Mouse (Mus musculus) cerebellum, adult 11 months (tissue): ENCODE results near the gene Osbpl7.
A peak's percentile ranks its signal among the peaks of the same experiment; 100 is the strongest.

Source experiments
- DNase-seq: peaks from one replicate; pipeline ENCODE4 v3.0.0; 2022

Osbpl7 gene

DNA sequence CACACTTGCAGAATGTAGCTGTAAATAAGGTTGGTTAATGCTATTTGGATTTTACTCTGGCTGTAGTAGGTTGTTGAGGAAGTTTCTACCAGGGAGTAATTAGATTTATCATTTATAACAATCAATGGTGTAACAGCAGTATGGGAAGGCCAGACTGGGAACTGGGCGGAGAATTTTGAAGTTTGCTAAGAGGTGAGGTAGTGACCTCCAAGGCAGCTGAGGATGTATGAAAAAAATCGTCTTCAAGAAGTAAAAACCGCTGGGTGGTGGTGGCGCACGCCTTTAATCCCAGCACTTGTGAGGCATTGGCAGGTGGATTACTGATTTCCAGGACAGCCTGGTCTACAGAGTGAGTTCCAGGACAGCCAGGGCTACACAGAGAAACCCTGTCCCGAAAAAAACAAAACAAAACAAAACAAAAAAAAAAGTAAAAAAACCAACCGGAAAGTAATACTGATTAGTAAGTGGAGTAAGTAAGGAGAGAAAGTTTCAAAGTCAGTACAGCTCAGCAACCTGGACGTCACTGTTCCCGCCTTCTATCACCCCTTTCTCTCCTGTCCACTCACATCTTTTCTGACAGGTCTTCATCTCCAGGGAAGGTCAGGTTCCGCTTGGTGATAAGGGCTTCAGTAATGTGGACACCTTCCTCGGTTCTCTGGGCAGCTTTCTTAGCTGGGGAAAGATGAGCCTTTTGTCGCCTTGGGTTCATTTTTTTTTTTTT is 10.0 kb upstream of the Osbpl7 start:
- DNase-seq: no peak

DNA sequence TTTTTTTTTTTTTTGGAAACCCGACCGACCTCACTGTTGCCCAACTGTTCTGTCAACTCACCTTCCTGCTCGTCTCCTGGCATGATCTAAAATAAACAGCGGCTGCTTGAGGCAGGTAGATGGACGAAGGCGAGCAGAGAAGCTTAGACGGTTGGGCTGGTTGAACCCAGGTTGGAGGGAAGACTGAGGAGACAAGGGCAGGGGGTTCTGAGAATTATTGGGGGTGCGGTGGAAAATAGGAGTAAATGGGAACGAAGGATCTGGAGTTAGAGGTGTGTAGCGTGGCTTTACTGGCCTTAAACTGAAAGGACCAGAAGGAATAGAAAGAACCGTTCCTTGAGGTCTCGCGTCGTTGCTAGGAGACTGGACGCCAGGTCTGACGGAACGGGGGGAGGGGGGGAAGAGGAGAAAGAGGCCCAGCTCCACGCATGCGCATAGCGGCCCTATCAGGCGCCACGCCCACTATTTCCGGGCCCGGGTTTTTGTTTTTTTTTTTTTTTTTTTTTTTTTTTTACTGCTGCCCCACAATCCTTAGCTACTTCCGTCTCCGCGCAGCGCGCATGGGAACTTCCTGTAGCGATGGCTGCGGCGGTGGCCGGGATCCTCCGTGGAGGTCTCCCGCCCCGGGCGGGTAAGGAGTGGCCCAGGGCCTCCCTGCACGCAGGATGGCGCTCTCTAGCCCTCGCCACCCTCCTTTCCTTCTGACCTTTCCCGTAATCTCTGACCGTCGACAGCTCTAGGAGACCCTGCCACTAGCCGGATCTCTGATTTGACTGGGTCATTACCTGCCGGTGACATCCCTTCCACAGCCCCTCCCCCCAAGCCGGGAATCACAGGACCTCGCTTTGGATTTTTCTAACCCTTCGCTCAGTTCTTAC is 9.2 kb upstream of the Osbpl7 start, which contains the start of the genes Lrrc46 and Mrpl10:
Lrrc46 (minus strand) TSS at position 386 of the 878 bp plus-strand sequence.
Mrpl10 (plus strand) TSS at position 539 of the 878 bp plus-strand sequence.
- peak; percentile 81 for DNase-seq

- no peak for DNase-seq
These were observed 5.5 kb upstream of the Osbpl7 start for GRCm38 (mm10) chr11:97044902-97045301.

DNA sequence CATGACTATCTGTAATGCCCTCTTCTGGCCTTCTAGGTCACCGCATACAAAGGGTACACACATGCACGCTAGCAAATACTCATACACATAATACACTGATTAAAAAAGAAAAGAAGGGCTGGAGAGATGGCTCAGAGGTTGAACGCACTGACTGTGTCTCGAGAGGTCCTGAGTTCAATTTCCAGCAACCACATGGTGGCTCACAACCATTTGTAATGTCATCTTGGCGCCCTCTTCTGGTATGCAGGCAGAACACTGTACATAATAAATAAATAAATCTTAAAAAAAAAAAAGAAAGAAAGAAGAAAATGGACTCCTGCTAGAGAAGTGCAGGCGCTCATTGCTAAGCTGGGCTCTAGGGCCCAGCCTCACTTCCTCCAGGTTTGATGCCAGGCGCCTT is 4.6 kb upstream of the Osbpl7 start:
- DNase-seq: no peak

DNA sequence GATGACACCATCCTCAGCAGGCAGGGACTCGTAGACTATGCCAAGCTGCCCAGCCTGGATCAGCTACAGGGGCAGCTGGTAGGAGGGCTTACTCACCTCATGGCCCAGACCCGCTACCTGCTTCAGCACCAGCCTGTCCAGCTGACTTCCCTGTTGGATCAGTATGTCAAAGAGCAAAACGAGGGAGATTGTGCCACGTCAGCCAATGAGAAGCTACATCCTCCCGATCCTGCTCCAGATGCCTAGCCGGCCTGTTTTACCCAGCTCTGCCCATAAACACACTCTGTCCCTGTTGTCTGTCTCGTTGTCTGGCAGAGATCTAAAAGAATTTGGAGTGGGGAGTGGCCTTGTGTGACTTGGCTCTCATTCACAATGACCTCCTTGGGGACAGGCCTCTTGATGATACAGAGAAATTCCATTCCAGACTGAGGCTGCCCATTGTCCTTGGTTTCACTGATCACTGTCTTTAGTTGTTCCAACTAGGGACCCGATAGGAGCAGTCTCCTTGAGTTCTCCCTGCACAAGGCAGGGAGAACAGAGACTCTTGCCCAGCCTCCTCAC is 2.3 kb upstream of the Osbpl7 start:
- no peak for DNase-seq

- DNase-seq: no peak
These were observed 839 bp upstream of the Osbpl7 start for GRCm38 (mm10) chr11:97049492-97050085.

DNA sequence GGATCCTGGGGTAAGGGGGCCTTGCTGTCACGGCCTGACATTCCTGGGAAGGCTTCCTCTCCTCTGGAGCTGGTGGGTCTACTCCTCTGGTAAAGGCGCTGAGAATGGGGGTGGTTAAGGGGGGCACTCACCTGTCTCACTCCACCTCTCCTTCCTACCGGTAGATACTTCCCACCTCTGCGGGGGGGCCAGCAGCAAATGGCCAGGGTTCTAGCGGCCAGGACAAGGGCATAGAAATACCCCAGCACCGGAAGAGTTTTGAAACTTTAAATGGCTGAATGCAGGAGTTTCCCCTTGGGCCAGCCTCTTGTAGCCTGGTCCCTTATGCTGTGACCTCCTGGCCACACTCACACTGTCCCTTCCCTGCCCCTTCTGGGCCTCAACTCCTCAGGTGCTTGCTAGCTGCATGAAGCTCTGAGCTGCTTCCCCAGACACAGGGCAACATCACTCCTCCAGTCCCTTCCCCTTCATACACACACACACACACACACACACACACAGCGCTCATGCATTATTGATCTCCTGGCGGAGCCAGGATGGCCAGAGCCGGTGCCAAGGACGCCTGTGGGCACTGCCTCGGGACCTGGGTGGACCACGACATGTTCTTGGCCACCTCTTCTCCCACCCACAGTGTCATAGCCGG is 637 bp downstream of the Osbpl7 start:
- no peak for DNase-seq

GRCm38 (mm10) chr11:97052219-97052646 is 1.8 kb downstream of the Osbpl7 start:
- DNase-seq: no peak

- DNase-seq: no peak
These were observed 13.0 kb downstream of the Osbpl7 start for GRCm38 (mm10) chr11:97063274-97063920.

GRCm38 (mm10) chr11:97063921-97064295 is 13.5 kb downstream of the Osbpl7 start:
- DNase-seq: no peak

DNA sequence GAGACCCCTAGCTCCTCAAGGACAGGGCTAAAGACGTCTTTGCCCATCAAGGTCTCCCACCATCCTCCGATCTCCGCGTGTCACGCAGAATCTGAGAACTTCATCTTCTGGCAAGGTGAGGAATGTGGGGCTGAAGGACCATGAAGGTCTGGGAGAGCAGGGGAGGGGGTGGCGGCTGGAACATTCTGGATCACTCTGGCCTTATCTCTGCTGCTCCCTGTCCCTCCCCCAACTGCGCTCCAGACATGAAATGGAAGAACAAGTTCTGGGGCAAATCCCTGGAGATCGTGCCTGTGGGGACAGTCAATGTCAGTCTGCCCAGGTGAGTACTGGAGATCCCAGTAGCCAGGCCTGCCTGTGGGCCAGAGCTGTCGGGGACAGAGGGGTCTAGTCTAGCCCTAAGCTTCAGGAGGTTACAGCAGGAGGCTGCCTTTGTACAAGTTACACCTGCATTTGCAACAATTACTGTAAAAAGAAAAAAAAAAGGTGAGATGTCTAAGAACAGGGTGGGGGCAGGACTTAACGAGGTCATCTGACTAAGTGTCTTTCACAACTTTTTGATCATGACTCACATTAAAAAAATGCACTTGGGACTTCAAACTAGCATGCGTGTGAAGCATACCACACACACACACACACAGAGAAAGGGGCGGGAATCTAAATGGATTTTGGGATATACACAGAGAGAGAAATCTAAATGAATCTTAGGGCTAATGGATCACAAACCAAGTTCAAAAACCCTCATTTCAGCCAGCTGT is 15.3 kb downstream of the Osbpl7 start:
- no peak for DNase-seq

DNA sequence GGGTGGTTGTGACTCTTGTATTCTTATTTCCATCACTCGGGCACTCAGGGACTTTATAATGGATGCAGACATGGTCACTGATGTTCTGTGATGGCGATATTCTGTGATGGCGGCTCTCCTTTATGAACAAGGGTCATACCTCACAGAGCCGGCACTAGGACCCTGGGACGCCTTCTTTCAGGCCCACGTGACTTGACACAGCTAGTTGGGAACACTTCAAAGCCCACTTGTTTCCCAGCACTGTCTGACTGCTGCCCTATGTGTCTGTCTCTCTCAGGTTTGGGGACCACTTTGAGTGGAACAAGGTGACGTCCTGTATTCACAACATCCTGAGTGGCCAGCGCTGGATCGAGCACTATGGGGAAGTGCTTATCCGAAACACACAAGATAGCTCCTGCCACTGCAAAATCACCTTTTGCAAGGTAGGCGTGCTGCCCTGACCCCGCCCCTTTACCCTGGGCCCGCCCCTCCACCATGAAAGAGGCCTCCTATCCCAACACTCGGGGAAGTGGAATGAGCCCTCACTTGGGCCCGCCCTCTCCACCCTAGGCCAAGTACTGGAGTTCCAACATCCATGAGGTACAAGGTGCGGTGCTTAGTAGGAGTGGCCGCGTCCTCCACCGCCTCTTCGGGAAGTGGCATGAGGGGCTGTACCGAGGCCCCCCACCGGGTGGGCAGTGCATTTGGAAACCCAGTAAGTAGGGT is 16.4 kb downstream of the Osbpl7 start:
- DNase-seq: no peak

- DNase-seq: no peak
These were observed 18.9 kb downstream of the Osbpl7 start for GRCm38 (mm10) chr11:97069333-97069732.

- no peak for DNase-seq
These were observed 19.3 kb downstream of the Osbpl7 start for GRCm38 (mm10) chr11:97069770-97070169.

DNA sequence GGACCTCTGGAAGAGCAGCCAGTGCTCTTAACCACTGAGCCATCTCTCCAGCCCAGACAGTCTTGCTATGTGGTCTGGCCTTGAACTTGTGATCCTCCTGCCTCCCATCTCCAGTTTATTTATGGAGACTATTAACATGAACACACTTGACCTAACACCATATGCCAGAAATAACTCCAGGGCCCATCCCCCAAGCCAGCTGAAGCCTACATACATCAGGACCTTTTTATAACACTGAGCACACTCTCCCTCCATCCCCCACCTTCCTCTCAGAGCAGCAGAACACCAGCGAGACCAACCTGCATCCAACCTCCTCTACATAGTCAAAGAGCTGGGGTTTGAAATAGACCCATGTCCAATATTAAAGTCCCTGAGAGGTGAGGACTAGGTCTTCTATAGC is 20.7 kb downstream of the Osbpl7 start:
- DNase-seq: no peak

DNA sequence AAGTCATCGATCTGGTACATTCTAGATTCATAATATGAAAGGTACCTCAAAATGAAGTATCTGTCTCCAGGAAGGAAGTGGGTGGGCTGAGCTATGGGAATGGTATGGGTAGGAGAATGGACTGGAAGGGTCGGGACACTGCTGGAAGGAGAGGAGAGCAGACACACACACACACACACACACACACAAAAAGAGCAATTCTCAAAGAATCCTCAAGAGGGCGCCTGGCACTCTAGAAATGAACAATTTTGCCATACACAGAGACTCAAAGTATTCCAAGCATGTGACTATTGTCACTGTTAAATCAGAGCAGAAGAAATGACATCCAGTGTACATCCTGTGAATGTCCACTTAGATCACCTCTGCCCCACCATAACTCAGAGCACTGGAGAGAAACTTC is 22.1 kb downstream of the Osbpl7 start:
- DNase-seq: no peak

GRCm38 (mm10) chr11:97074235-97074634 is 23.8 kb downstream of the Osbpl7 start:
- no peak for DNase-seq

- DNase-seq: no peak
These were observed 28.3 kb downstream of the Osbpl7 start for GRCm38 (mm10) chr11:97078751-97079150.

GRCm38 (mm10) chr11:97080291-97080690 is 29.9 kb downstream of the Osbpl7 start:
- no peak for DNase-seq

GRCm38 (mm10) chr11:97082977-97083376 is 32.5 kb downstream of the Osbpl7 start:
- DNase-seq: peak; percentile 48
